Mouse (Mus musculus): Measurements from ENCODE around the gene Wdr45b. TPM values are rescaled to one million over a fixed set of nuclear protein-coding genes. Genes with fewer than 3 reads are reported as not detected.
"Not testable (repeated sequence)": the region's sequence is repeated elsewhere in the genome, so short reads cannot be mapped to it uniquely, and the experiment has no call there.

Gene Wdr45b
- total RNA-seq, 2 experiments from 2014 or later, result 32.5 to 34.2 TPM

- no peak for DNase-seq (ENCODE audit: low spot score)
- intact Hi-C loops (cut with DNase I), result no loop called here
Observed at GRCm38 (mm10) chr11:121331641-121332040, 22.6 kb downstream of the Wdr45b start.

- intact Hi-C loops (cut with DNase I), result no loop called here
- no peak for DNase-seq (ENCODE audit: low spot score)
Observed at GRCm38 (mm10) chr11:121328619-121329018, 25.6 kb downstream of the Wdr45b start.

- intact Hi-C loops (cut with DNase I), result no loop called here
- no peak for DNase-seq (ENCODE audit: low spot score)
Observed at GRCm38 (mm10) chr11:121328206-121328605, 26.0 kb downstream of the Wdr45b start.

GRCm38 (mm10) chr11:121326681-121327080 lies 27.6 kb downstream of the Wdr45b start:
- intact Hi-C loops (cut with DNase I), result no loop called here
- DNase-seq (ENCODE audit: low spot score), result no peak

- no peak for DNase-seq (ENCODE audit: low spot score)
- intact Hi-C loops (cut with DNase I), result no loop called here
Observed at GRCm38 (mm10) chr11:121326034-121326433, 28.2 kb downstream of the Wdr45b start.

- intact Hi-C loops (cut with DNase I); DNase-seq (ENCODE audit: low spot score): not testable (repeated sequence)
Observed at GRCm38 (mm10) chr11:121307712-121308111, 46.5 kb downstream of the Wdr45b start.

GRCm38 (mm10) chr11:121306608-121307007 lies 47.6 kb downstream of the Wdr45b start:
- intact Hi-C loops (cut with DNase I), result no loop called here
- DNase-seq (ENCODE audit: low spot score), result no peak

- intact Hi-C loops (cut with DNase I), result no loop called here
- no peak for DNase-seq (ENCODE audit: low spot score)
Observed at GRCm38 (mm10) chr11:121305371-121305770, 48.9 kb downstream of the Wdr45b start.

GRCm38 (mm10) chr11:121300265-121300664 lies 54.0 kb downstream of the Wdr45b start:
- intact Hi-C loops (cut with DNase I), result no loop called here

GRCm38 (mm10) chr11:121298493-121298892 lies 55.8 kb downstream of the Wdr45b start:
- intact Hi-C loops (cut with DNase I), result loop anchor here (10.0 kb wide), 1 partner anchor 124 kb away; no protein-coding TSS in a partner anchor

More at GRCm38 (mm10) chr11:121300265-121300664, 54.0 kb downstream of the Wdr45b start:
- no peak for DNase-seq (ENCODE audit: low spot score)

GRCm38 (mm10) chr11:121294771-121295170 lies 59.5 kb downstream of the Wdr45b start:
- no peak for DNase-seq (ENCODE audit: low spot score)
- intact Hi-C loops (cut with DNase I), result loop anchor here (10.0 kb wide), 1 partner anchor 120 kb away; no protein-coding TSS in a partner anchor

More at GRCm38 (mm10) chr11:121298493-121298892, 55.8 kb downstream of the Wdr45b start:
- no peak for DNase-seq (ENCODE audit: low spot score)

- no peak for DNase-seq (ENCODE audit: low spot score)
- intact Hi-C loops (cut with DNase I), result loop anchor here (10.0 kb wide), 1 partner anchor 115 kb away; no protein-coding TSS in a partner anchor
Observed at GRCm38 (mm10) chr11:121289859-121290258, 64.4 kb downstream of the Wdr45b start.

GRCm38 (mm10) chr11:121282911-121283310 lies 71.3 kb downstream of the Wdr45b start:
- intact Hi-C loops (cut with DNase I), result no loop called here
- DNase-seq (ENCODE audit: low spot score), result no peak

- no peak for DNase-seq (ENCODE audit: low spot score)
- intact Hi-C loops (cut with DNase I), result no loop called here
Observed at GRCm38 (mm10) chr11:121278011-121278410, 76.2 kb downstream of the Wdr45b start.

- DNase-seq (ENCODE audit: low spot score), result no peak
- intact Hi-C loops (cut with DNase I), result no loop called here
Observed at GRCm38 (mm10) chr11:121277516-121277915, 76.7 kb downstream of the Wdr45b start.

Small RNA genes within 50 kb of the gene (microRNA-seq; reads per million reads assigned to microRNA genes)
- gene Mir7236, result not detected

Other genes starting within 250 kb of the Wdr45b start
- gene Tex19.2, start 235.8 kb downstream of the Wdr45b start, total RNA-seq (2021), result not detected
- not detected for gene Tex19.1, start 208.3 kb downstream of the Wdr45b start, total RNA-seq (2021)
- gene Uts2r, start 194.2 kb downstream of the Wdr45b start, total RNA-seq (2021), result under 1 TPM; 0.34 to 0.81 TPM
- 10 to 100 TPM; 10.2 to 11.0 TPM for gene Hexdc, start 150.0 kb downstream of the Wdr45b start, total RNA-seq (2021)
- gene Ogfod3, start 149.7 kb downstream of the Wdr45b start, total RNA-seq (2021), result 10 to 100 TPM; 14.5 to 14.6 TPM
- gene Cybc1, start 125.1 kb downstream of the Wdr45b start, total RNA-seq (2021), result 1 to 10 TPM; 7.8 to 9.5 TPM
- gene Narf, start 117.2 kb downstream of the Wdr45b start, total RNA-seq (2021), result 100 to 1,000 TPM in 1 of 2 experiments, 10 to 100 TPM in 1; 97.7 to 123 TPM
- gene Foxk2, start 94.5 kb downstream of the Wdr45b start, total RNA-seq (2021), result 10 to 100 TPM; 19.1 to 20.0 TPM
- 1 to 10 TPM; 1.3 to 1.6 TPM for gene Rab40b, start 33.8 kb upstream of the Wdr45b start, total RNA-seq (2021)
- 1 to 10 TPM; 7.4 to 7.8 TPM for gene Fn3krp, start 67.0 kb upstream of the Wdr45b start, total RNA-seq (2021)
- gene Fn3k, start 80.5 kb upstream of the Wdr45b start, total RNA-seq (2021), result 10 to 100 TPM; 23.7 to 27.6 TPM
- 10 to 100 TPM in 1 of 2 experiments, 1 to 10 TPM in 1; 10.0 to 11.5 TPM for gene Tbcd, start 97.5 kb upstream of the Wdr45b start, total RNA-seq (2021)
- under 1 TPM in 1 of 2 experiments, not detected in 1; 0.08 TPM for gene Zfp750, start 164.9 kb upstream of the Wdr45b start, total RNA-seq (2021)

Measured in heart, postnatal 25 days (tissue).